Mouse (Mus musculus) hindbrain, embryonic 15.5 days (tissue): ENCODE results near the gene Sprr2i. TPM values are rescaled to one million over a fixed set of nuclear protein-coding genes. Genes with fewer than 3 reads are reported as not detected.

Experiments
- ATAC-seq: fragments of 200-750 bp; cut with Nextera tagmentation; 2 replicates; pipeline ENCODE4 v1.8.0; 2017; ENCODE audit warnings: low read depth, moderate number of reproducible peaks, moderate TSS enrichment; ENCODE audit not compliant: low FRiP score
- H3K27ac ChIP-seq: fragments of 300-500 bp; sonication (generic); replicated peaks from 2 replicates; pipeline ENCODE4 v1.5.1; 2015; ENCODE audit warnings: mild to moderate bottlenecking, inconsistent platforms
- H3K27me3 ChIP-seq: fragments of 300-500 bp; sonication (generic); 2 replicates; pipeline ENCODE4 v1.6.1; 2015; ENCODE audit warnings: control low read depth, inconsistent platforms
- H3K36me3 ChIP-seq: fragments of 300-500 bp; sonication (generic); 2 replicates; pipeline ENCODE4 v1.6.1; 2015; ENCODE audit warnings: control low read depth, inconsistent platforms
- H3K4me1 ChIP-seq: fragments of 300-500 bp; sonication (generic); replicated peaks from 2 replicates; pipeline ENCODE4 v1.6.1; 2015; ENCODE audit warnings: control low read depth, inconsistent platforms
- H3K4me2 ChIP-seq: fragments of 300-500 bp; sonication (generic); 2 replicates; pipeline ENCODE4 v1.6.1; 2015; ENCODE audit warnings: moderate library complexity, mild to moderate bottlenecking, inconsistent platforms
- H3K4me3 ChIP-seq: fragments of 300-500 bp; sonication (generic); 2 replicates; pipeline ENCODE4 v1.5.1; 2015; ENCODE audit warnings: mild to moderate bottlenecking, inconsistent platforms
- H3K9ac ChIP-seq: fragments of 300-500 bp; sonication (generic); 2 replicates; pipeline ENCODE4 v1.6.1; 2015; ENCODE audit warnings: inconsistent platforms
- H3K9me3 ChIP-seq: fragments of 300-500 bp; sonication (generic); 2 replicates; pipeline ENCODE4 v1.6.1; 2016; ENCODE audit warnings: control low read depth, inconsistent platforms
- WGBS: fragments of 180-500 bp; shearing (Covaris S2); methylation state at CpG from one replicate; pipeline ENCODE4 v1.1.7; 2015; 5-methylcytosine and 5-hydroxymethylcytosine counted together
- polyA plus RNA-seq: library from polyadenylated mRNA; unstranded; fragments of >200 nt; fragmentation: Nextera tagmentation; extraction: Ambion mirVana; gene quantifications from 2 replicates; pipeline ENCODE4 v1.2.1, GENCODE M21; 2015

Gene Sprr2i
- not detected in 2 replicates for polyA plus RNA-seq

GRCm38 (mm10) chr3:92407691-92408090 is at the start of gene Sprr2i:
Gene Sprr2i (plus strand): TSS chr3:92407991.
- 90% methylated on average over 2 of the region's 2 CpGs for WGBS
- Histone ChIP-seq H3K27me3 (no peaks in the 10 kb centered on the region), H3K9me3 (no peaks in the 10 kb centered on the region), H3K4me2 (no peak within 1 kb of the TSS), H3K4me1 (no peaks in the 10 kb centered on the region), H3K9ac (no peak within 1 kb of the TSS), H3K4me3 (no peak within 1 kb of the TSS), H3K36me3 (no peaks in the 10 kb centered on the region), H3K27ac (no peak within 1 kb of the TSS)
- no peak for ATAC-seq

- Histone ChIP-seq H3K4me2 (no peak overlapping the region), H3K9me3 (0 out of 2 replicates have a peak, but pooled peaks cover 4% of the 10 kb centered on the region), H3K4me1 (no peaks in the 10 kb centered on the region), H3K9ac (no peak overlapping the region), H3K4me3 (no peak overlapping the region), H3K36me3 (no peaks in the 10 kb centered on the region), H3K27ac (no peak overlapping the region), H3K27me3 (no peaks in the 10 kb centered on the region)
- ATAC-seq: no peak
These were observed 46.2 kb upstream of the Sprr2i start for GRCm38 (mm10) chr3:92361619-92362018.

- Histone ChIP-seq H3K4me1 (no peaks in the 10 kb centered on the region), H3K9me3 (no peaks in the 10 kb centered on the region), H3K36me3 (no peaks in the 10 kb centered on the region), H3K4me2 (no peak within 1 kb of the TSS), H3K4me3 (no peak within 1 kb of the TSS), H3K27ac (no peak within 1 kb of the TSS), H3K9ac (no peak within 1 kb of the TSS), H3K27me3 (no peaks in the 10 kb centered on the region)
- WGBS: 68% methylated on average over 3 of the region's 3 CpGs
- no peak for ATAC-seq
These were observed 42.9 kb upstream of the Sprr2i start, which contains the start of gene Sprr2f for GRCm38 (mm10) chr3:92364887-92365286. Gene Sprr2f (plus strand): TSS chr3:92365187.

GRCm38 (mm10) chr3:92373613-92374012 is 34.2 kb upstream of the Sprr2i start:
- Histone ChIP-seq H3K27ac (no peak overlapping the region), H3K9me3 (no peaks in the 10 kb centered on the region), H3K27me3 (no peaks in the 10 kb centered on the region), H3K4me1 (no peaks in the 10 kb centered on the region), H3K36me3 (no peaks in the 10 kb centered on the region), H3K9ac (no peak overlapping the region), H3K4me2 (no peak overlapping the region), H3K4me3 (no peak overlapping the region)
- 81% methylated on average over 2 of the region's 2 CpGs for WGBS
- no peak for ATAC-seq

GRCm38 (mm10) chr3:92385385-92385784 is 22.4 kb upstream of the Sprr2i start, which contains the start of gene Sprr2h:
Gene Sprr2h (plus strand): TSS chr3:92385685.
- Histone ChIP-seq H3K36me3 (no peaks in the 10 kb centered on the region), H3K27ac (no peak within 1 kb of the TSS), H3K4me2 (no peak within 1 kb of the TSS), H3K9me3 (no peaks in the 10 kb centered on the region), H3K27me3 (no peaks in the 10 kb centered on the region), H3K4me1 (no peaks in the 10 kb centered on the region), H3K4me3 (no peak within 1 kb of the TSS), H3K9ac (no peak within 1 kb of the TSS)
- ATAC-seq: no peak
- 98% methylated on average over 1 of the region's 1 CpGs for WGBS

- H3K4me3 ChIP-seq: no peak overlapping the region
- 72% methylated on average over 1 of the region's 1 CpGs for WGBS
These were observed 13.5 kb upstream of the Sprr2i start for GRCm38 (mm10) chr3:92394301-92394700.

GRCm38 (mm10) chr3:92417782-92418181 is 10.0 kb downstream of the Sprr2i start, which contains the start of gene Sprr2j-ps:
Gene Sprr2j-ps (plus strand): TSS chr3:92418082.
- H3K9ac ChIP-seq: no peak within 1 kb of the TSS
- H3K9me3 ChIP-seq: no peaks in the 10 kb centered on the region
- no peak within 1 kb of the TSS for H3K4me3 ChIP-seq
- WGBS: 96% methylated on average over 2 of the region's 2 CpGs
- no peaks in the 10 kb centered on the region for H3K4me1 ChIP-seq
- H3K4me2 ChIP-seq: no peak within 1 kb of the TSS
- H3K36me3 ChIP-seq: no peaks in the 10 kb centered on the region
- no peak for ATAC-seq
- H3K27me3 ChIP-seq: no peaks in the 10 kb centered on the region
- no peak within 1 kb of the TSS for H3K27ac ChIP-seq

More at GRCm38 (mm10) chr3:92394301-92394700, 13.5 kb upstream of the Sprr2i start:
- no peak for ATAC-seq
- no peaks in the 10 kb centered on the region for H3K27me3 ChIP-seq
- no peak overlapping the region for H3K4me2 ChIP-seq
- no peaks in the 10 kb centered on the region for H3K4me1 ChIP-seq
- no peak overlapping the region for H3K9ac ChIP-seq
- H3K36me3 ChIP-seq: no peaks in the 10 kb centered on the region
- no peaks in the 10 kb centered on the region for H3K9me3 ChIP-seq
- no peak overlapping the region for H3K27ac ChIP-seq

- Histone ChIP-seq H3K27me3 (no peaks in the 10 kb centered on the region), H3K9ac (no peak within 1 kb of the TSS), H3K27ac (no peak within 1 kb of the TSS), H3K36me3 (no peaks in the 10 kb centered on the region), H3K9me3 (no peaks in the 10 kb centered on the region), H3K4me1 (no peaks in the 10 kb centered on the region), H3K4me2 (no peak within 1 kb of the TSS), H3K4me3 (no peak within 1 kb of the TSS)
- 90% methylated on average over 6 of the region's 6 CpGs for WGBS
- no peak for ATAC-seq
These were observed 21.5 kb downstream of the Sprr2i start, which contains the start of gene Gm9774 for GRCm38 (mm10) chr3:92429323-92429722. Gene Gm9774 (minus strand): TSS chr3:92429423.

- no peak within 1 kb of the TSS for H3K9ac ChIP-seq
- no peak within 1 kb of the TSS for H3K27ac ChIP-seq
- no peak for ATAC-seq
- H3K4me3 ChIP-seq: no peak within 1 kb of the TSS
- no peaks in the 10 kb centered on the region for H3K9me3 ChIP-seq
- H3K36me3 ChIP-seq: no peaks in the 10 kb centered on the region
- H3K27me3 ChIP-seq: no peaks in the 10 kb centered on the region
- no peak within 1 kb of the TSS for H3K4me2 ChIP-seq
- WGBS: 93% methylated on average over 2 of the region's 2 CpGs
- no peaks in the 10 kb centered on the region for H3K4me1 ChIP-seq
These were observed 24.5 kb downstream of the Sprr2i start, which contains the start of gene Sprr2k for GRCm38 (mm10) chr3:92432282-92432681. Gene Sprr2k (plus strand): TSS chr3:92432582.

GRCm38 (mm10) chr3:92438689-92439088 is 30.9 kb downstream of the Sprr2i start, which contains the start of gene Sprr1b:
Gene Sprr1b (minus strand): TSS chr3:92438789.
- no peak for ATAC-seq
- 98% methylated on average over 3 of the region's 3 CpGs for WGBS
- Histone ChIP-seq H3K36me3 (no peaks in the 10 kb centered on the region), H3K27ac (no peak within 1 kb of the TSS), H3K9ac (no peak within 1 kb of the TSS), H3K4me1 (no peaks in the 10 kb centered on the region), H3K4me2 (no peak within 1 kb of the TSS), H3K9me3 (no peaks in the 10 kb centered on the region), H3K4me3 (no peak within 1 kb of the TSS), H3K27me3 (no peaks in the 10 kb centered on the region)

- Histone ChIP-seq H3K4me3 (no peak overlapping the region), H3K4me2 (no peak overlapping the region), H3K9me3 (no peaks in the 10 kb centered on the region), H3K36me3 (no peaks in the 10 kb centered on the region), H3K4me1 (no peaks in the 10 kb centered on the region), H3K27ac (no peak overlapping the region), H3K27me3 (no peaks in the 10 kb centered on the region), H3K9ac (no peak overlapping the region)
- 93% methylated on average over 3 of the region's 3 CpGs for WGBS
- no peak for ATAC-seq
These were observed 32.4 kb downstream of the Sprr2i start for GRCm38 (mm10) chr3:92440177-92440576.

- 91% methylated on average over 5 of the region's 5 CpGs for WGBS
- no peak overlapping the region for H3K27ac ChIP-seq
These were observed 47.4 kb downstream of the Sprr2i start for GRCm38 (mm10) chr3:92455151-92455550.

GRCm38 (mm10) chr3:92458620-92459019 is 50.8 kb downstream of the Sprr2i start, which contains the start of gene Sprr3:
Gene Sprr3 (minus strand): TSS chr3:92458720.
- no peaks in the 10 kb centered on the region for H3K27me3 ChIP-seq
- H3K4me3 ChIP-seq: no peak within 1 kb of the TSS
- no peak within 1 kb of the TSS for H3K4me2 ChIP-seq
- no peak within 1 kb of the TSS for H3K27ac ChIP-seq
- 69% methylated on average over 2 of the region's 2 CpGs for WGBS
- no peaks in the 10 kb centered on the region for H3K9me3 ChIP-seq
- ATAC-seq: no peak
- no peaks in the 10 kb centered on the region for H3K36me3 ChIP-seq
- H3K4me1 ChIP-seq: no peaks in the 10 kb centered on the region
- H3K9ac ChIP-seq: no peak within 1 kb of the TSS

More at GRCm38 (mm10) chr3:92455151-92455550, 47.4 kb downstream of the Sprr2i start:
- no peaks in the 10 kb centered on the region for H3K4me1 ChIP-seq
- no peak overlapping the region for H3K4me2 ChIP-seq
- no peaks in the 10 kb centered on the region for H3K36me3 ChIP-seq
- no peaks in the 10 kb centered on the region for H3K9me3 ChIP-seq
- no peaks in the 10 kb centered on the region for H3K27me3 ChIP-seq
- no peak overlapping the region for H3K4me3 ChIP-seq
- no peak for ATAC-seq
- no peak overlapping the region for H3K9ac ChIP-seq
